Mouse (Mus musculus) liver, embryonic 15.5 days (tissue): ENCODE data around the gene Tex36. TPM values are rescaled to one million over a fixed set of nuclear protein-coding genes. Genes with fewer than 3 reads are reported as not detected.

Experiments
- ATAC-seq: fragments of 200-750 bp; cut with Nextera tagmentation; 2 replicates; pipeline ENCODE4 v1.8.0; 2017; ENCODE audit warnings: moderate number of reproducible peaks, mild to moderate bottlenecking, moderate library complexity; ENCODE audit not compliant: insufficient read depth
- H3K27ac ChIP-seq: fragments of 300-500 bp; sonication (generic); replicated peaks from 2 replicates; pipeline ENCODE4 v1.5.1; 2015; ENCODE audit warnings: mild to moderate bottlenecking, inconsistent platforms
- H3K27me3 ChIP-seq: fragments of 300-500 bp; sonication (generic); 2 replicates; pipeline ENCODE4 v1.6.1; 2015; ENCODE audit warnings: mild to moderate bottlenecking, inconsistent platforms
- H3K36me3 ChIP-seq: fragments of 300-500 bp; sonication (generic); replicated peaks from 2 replicates; pipeline ENCODE4 v1.6.1; 2015; ENCODE audit warnings: moderate library complexity, mild to moderate bottlenecking, inconsistent platforms
- H3K4me1 ChIP-seq: fragments of 300-500 bp; sonication (generic); replicated peaks from 2 replicates; pipeline ENCODE4 v1.6.1; 2015; ENCODE audit warnings: inconsistent platforms
- H3K4me2 ChIP-seq: fragments of 300-500 bp; sonication (generic); 2 replicates; pipeline ENCODE4 v1.6.1; 2015; ENCODE audit warnings: moderate library complexity, mild to moderate bottlenecking, inconsistent platforms
- H3K4me3 ChIP-seq: fragments of 300-500 bp; sonication (generic); replicated peaks from 2 replicates; pipeline ENCODE4 v1.5.1; 2015; ENCODE audit warnings: mild to moderate bottlenecking, inconsistent platforms
- H3K9ac ChIP-seq: fragments of 300-500 bp; sonication (generic); 2 replicates; pipeline ENCODE4 v1.6.1; 2015; ENCODE audit warnings: moderate library complexity, mild to moderate bottlenecking, inconsistent platforms
- H3K9me3 ChIP-seq: fragments of 300-500 bp; sonication (generic); replicated peaks from 2 replicates; pipeline ENCODE4 v1.6.1; 2016; ENCODE audit warnings: inconsistent platforms
- WGBS: fragments of 180-500 bp; shearing (Covaris S2); methylation state at CpG from one replicate; pipeline ENCODE4 v1.1.7; 2015; ENCODE audit warnings: mixed read lengths; ENCODE audit not compliant: insufficient replicate concordance; 5-methylcytosine and 5-hydroxymethylcytosine counted together
- polyA plus RNA-seq: library from polyadenylated mRNA; unstranded; fragments of >200 nt; fragmentation: Nextera tagmentation; extraction: Ambion mirVana; gene quantifications from 2 replicates; pipeline ENCODE4 v1.2.1, GENCODE M21; 2015

The Tex36 gene
- polyA plus RNA-seq, 1 experiment from 2014 or later = not detected

GRCm38 (mm10) chr7:133583216-133583615 lies 18.7 kb downstream of the Tex36 start:
- no peaks in the 10 kb centered on the region for H3K27me3 ChIP-seq
- no peaks in the 10 kb centered on the region for H3K4me1 ChIP-seq
- H3K9ac ChIP-seq = no peak overlapping the region
- H3K4me2 ChIP-seq = no peak overlapping the region
- no peak overlapping the region for H3K4me3 ChIP-seq
- H3K36me3 ChIP-seq = no peaks in the 10 kb centered on the region
- WGBS = 73% methylated on average over 6 of the region's 6 CpGs
- ATAC-seq = no peak
- no peak overlapping the region for H3K27ac ChIP-seq
- no peaks in the 10 kb centered on the region for H3K9me3 ChIP-seq

DNA sequence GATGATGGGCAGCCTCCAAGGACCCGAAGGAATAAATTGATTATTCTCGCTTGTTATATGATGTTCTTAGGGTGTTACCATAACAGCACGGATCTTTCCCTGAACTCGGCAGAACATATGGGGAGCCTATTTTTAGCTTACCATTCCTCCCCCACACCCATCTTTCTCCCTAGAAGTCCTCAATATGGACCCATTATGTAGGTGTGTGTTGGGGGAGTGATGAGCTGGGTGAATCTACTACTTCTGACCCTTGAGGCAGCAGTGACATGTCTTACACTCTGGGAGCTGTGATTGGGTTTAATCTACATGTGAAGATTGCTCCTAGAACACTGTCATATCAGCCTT lies 21.7 kb downstream of the Tex36 start:
- no peaks in the 10 kb centered on the region for H3K27me3 ChIP-seq
- no peak overlapping the region for H3K4me2 ChIP-seq
- H3K4me1 ChIP-seq = no peaks in the 10 kb centered on the region
- WGBS = 68% methylated on average over 4 of the region's 4 CpGs
- H3K27ac ChIP-seq = no peak overlapping the region
- no peak overlapping the region for H3K9ac ChIP-seq
- H3K9me3 ChIP-seq = no peaks in the 10 kb centered on the region
- H3K4me3 ChIP-seq = no peak overlapping the region
- ATAC-seq = no peak
- H3K36me3 ChIP-seq = no peaks in the 10 kb centered on the region

GRCm38 (mm10) chr7:133579491-133580295 lies 22.3 kb downstream of the Tex36 start:
- no peak for ATAC-seq
- WGBS = 64% methylated on average over 20 of the region's 20 CpGs
- Histone ChIP-seq H3K27ac (no peak overlapping the region), H3K4me1 (no peaks in the 10 kb centered on the region), H3K9me3 (no peaks in the 10 kb centered on the region), H3K27me3 (no peaks in the 10 kb centered on the region), H3K36me3 (no peaks in the 10 kb centered on the region), H3K9ac (no peak overlapping the region), H3K4me3 (no peak overlapping the region), H3K4me2 (no peak overlapping the region)

- Histone ChIP-seq H3K4me1 (no peaks in the 10 kb centered on the region), H3K9me3 (no peaks in the 10 kb centered on the region)
- 6% methylated on average over 4 of the region's 4 CpGs for WGBS
These were observed 25.1 kb downstream of the Tex36 start for GRCm38 (mm10) chr7:133576825-133577224.

DNA sequence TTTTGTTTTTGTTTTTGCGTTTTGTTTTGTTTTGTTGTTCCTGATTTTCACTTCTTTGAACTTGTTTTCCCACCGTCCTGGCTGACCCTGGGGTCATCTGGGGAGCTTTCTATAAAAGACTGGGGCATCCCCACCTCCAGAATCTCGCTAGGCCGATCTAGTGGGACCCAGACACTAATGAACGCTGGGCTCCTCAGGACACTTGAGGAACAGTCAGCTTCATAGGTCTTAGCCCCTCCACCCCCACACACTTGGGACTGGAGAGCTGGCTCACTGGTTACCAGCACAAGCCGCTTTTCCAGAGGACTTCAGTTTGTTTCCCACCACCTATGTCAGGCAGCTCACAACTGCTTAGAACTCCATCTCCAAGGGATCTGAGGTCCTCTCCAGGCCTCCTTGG lies 25.7 kb downstream of the Tex36 start:
- H3K27ac ChIP-seq = no peak overlapping the region
- H3K4me3 ChIP-seq = no peak overlapping the region
- no peak overlapping the region for H3K9ac ChIP-seq
- no peaks in the 10 kb centered on the region for H3K36me3 ChIP-seq
- H3K4me2 ChIP-seq = no peak overlapping the region
- no peak for ATAC-seq
- H3K9me3 ChIP-seq = no peaks in the 10 kb centered on the region
- no peaks in the 10 kb centered on the region for H3K4me1 ChIP-seq
- no peaks in the 10 kb centered on the region for H3K27me3 ChIP-seq
- 51% methylated on average over 6 of the region's 6 CpGs for WGBS

More at GRCm38 (mm10) chr7:133576825-133577224, 25.1 kb downstream of the Tex36 start:
- Histone ChIP-seq H3K4me3 (no peak overlapping the region), H3K9ac (no peak overlapping the region), H3K27me3 (no peaks in the 10 kb centered on the region), H3K27ac (no peak overlapping the region), H3K36me3 (no peaks in the 10 kb centered on the region), H3K4me2 (no peak overlapping the region)
- no peak for ATAC-seq

DNA sequence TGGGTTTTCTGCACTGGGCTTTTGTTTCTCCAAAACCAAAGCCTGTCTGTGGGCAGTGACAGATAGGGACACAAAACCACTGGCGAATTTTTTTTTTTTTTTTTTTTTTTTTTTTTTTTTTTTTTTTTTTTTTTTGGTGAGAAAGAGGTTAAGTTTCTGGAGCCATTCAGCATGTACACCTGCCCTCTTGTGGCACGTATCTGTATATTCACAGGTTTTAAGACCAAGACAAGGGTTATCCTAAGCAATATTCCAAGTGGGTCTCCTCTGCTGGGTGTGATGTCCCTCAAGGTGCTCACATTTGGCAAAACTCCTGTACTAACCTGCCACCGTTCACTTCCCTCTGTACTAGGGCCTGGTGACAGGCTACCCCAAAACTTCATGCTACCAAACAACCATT lies 30.0 kb downstream of the Tex36 start:
- Histone ChIP-seq H3K4me2 (no peak overlapping the region), H3K4me1 (peaks cover 6% of the 10 kb centered on the region), H3K27ac (no peak overlapping the region), H3K36me3 (no peaks in the 10 kb centered on the region), H3K27me3 (no peaks in the 10 kb centered on the region), H3K9ac (no peak overlapping the region), H3K9me3 (no peaks in the 10 kb centered on the region), H3K4me3 (no peak overlapping the region)
- WGBS = 16% methylated on average over 3 of the region's 3 CpGs
- no peak for ATAC-seq

- no peak overlapping the region for H3K9ac ChIP-seq
- H3K4me2 ChIP-seq = no peak overlapping the region
These were observed 32.6 kb downstream of the Tex36 start for GRCm38 (mm10) chr7:133569194-133569880.

GRCm38 (mm10) chr7:133564600-133564999 lies 37.4 kb downstream of the Tex36 start:
- peak overlapping the region; percentile 36 for H3K4me2 ChIP-seq
- peaks cover 29% of the 10 kb centered on the region for H3K4me1 ChIP-seq
- H3K4me3 ChIP-seq = no peak overlapping the region
- H3K9ac ChIP-seq = no peak overlapping the region
- 17% methylated on average over 8 of the region's 8 CpGs for WGBS
- no peaks in the 10 kb centered on the region for H3K36me3 ChIP-seq
- peak; percentile 74 for ATAC-seq
- H3K27ac ChIP-seq = 0 out of 2 replicates have a peak overlapping the region, but pooled peaks have one; percentile 11
- H3K9me3 ChIP-seq = no peaks in the 10 kb centered on the region
- no peaks in the 10 kb centered on the region for H3K27me3 ChIP-seq

More at GRCm38 (mm10) chr7:133569194-133569880, 32.6 kb downstream of the Tex36 start:
- H3K36me3 ChIP-seq = no peaks in the 10 kb centered on the region
- 75% methylated on average over 16 of the region's 16 CpGs for WGBS
- no peaks in the 10 kb centered on the region for H3K9me3 ChIP-seq
- H3K27me3 ChIP-seq = no peaks in the 10 kb centered on the region
- peaks cover 13% of the 10 kb centered on the region for H3K4me1 ChIP-seq
- H3K27ac ChIP-seq = no peak overlapping the region
- no peak overlapping the region for H3K4me3 ChIP-seq
- no peak for ATAC-seq

DNA sequence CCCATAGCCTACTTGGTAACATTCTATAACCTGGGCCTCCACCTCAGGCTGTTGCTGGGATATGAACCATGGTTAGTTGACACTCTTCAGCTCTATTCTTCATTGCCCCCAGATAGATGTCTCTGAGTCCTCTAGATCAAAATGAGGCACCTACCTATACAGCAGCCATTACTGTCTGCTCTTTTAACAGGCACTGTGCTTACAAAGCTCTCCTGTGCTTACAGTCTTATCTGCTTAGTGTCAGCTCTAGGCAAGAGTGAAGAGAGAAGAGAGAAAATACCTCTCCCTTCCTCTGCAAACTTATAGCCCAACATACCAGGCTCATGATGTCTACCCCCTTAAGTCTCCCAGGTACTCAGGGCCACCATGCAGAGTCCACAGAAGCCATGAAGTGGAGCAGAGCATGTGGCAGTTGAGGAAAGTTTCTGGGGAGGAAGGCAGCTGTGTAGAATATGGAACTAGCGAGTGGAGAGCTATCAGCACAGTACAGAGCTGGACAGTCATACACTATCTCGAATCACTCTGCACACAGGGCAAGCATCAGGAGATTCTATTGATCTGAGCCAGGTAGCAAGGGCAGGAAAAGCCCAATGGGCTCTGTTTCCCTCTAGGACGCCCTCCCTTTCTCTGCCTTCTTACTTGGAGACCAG lies 38.7 kb downstream of the Tex36 start:
- Histone ChIP-seq H3K4me2 (peak overlapping the region; percentile 49), H3K36me3 (no peaks in the 10 kb centered on the region), H3K27me3 (no peaks in the 10 kb centered on the region), H3K27ac (peak overlapping the region; percentile 85), H3K9me3 (no peaks in the 10 kb centered on the region), H3K4me3 (no peak overlapping the region), H3K4me1 (peaks cover 29% of the 10 kb centered on the region), H3K9ac (0 out of 2 replicates have a peak overlapping the region, but pooled peaks have one; percentile 2)
- ATAC-seq = peak; percentile 97
- WGBS = 25% methylated on average over 3 of the region's 3 CpGs

- Histone ChIP-seq H3K27ac (no peak overlapping the region), H3K9me3 (no peaks in the 10 kb centered on the region), H3K4me3 (no peak overlapping the region), H3K9ac (no peak overlapping the region), H3K36me3 (no peaks in the 10 kb centered on the region), H3K27me3 (no peaks in the 10 kb centered on the region), H3K4me1 (peaks cover 24% of the 10 kb centered on the region), H3K4me2 (no peak overlapping the region)
- ATAC-seq = no peak
- WGBS = 64% methylated on average over 8 of the region's 8 CpGs
These were observed 46.0 kb downstream of the Tex36 start for GRCm38 (mm10) chr7:133555786-133556492.
